Mouse (Mus musculus) cerebral cortex, adult 2 months (tissue): ENCODE measurements around the gene Evl.

ENCODE experiments used
- WGBS: fragments of 180-500 bp; shearing (Covaris S2); methylation state at CpG from one replicate; pipeline ENCODE4 v1.1.7; 2018; 5-methylcytosine and 5-hydroxymethylcytosine counted together

Evl gene

GRCm38 (mm10) chr12:108653358-108654335 lies 99.1 kb downstream of the Evl start:
- WGBS: 80% methylated on average over 11 of the region's 11 CpGs

GRCm38 (mm10) chr12:108657350-108657749 lies 102.8 kb downstream of the Evl start:
- WGBS: 78% methylated on average over 1 of the region's 1 CpGs

GRCm38 (mm10) chr12:108668606-108669235 lies 114.2 kb downstream of the Evl start:
- WGBS: 57% methylated on average over 8 of the region's 8 CpGs

GRCm38 (mm10) chr12:108671541-108671940 lies 117.0 kb downstream of the Evl start:
- WGBS: 100% methylated on average over 2 of the region's 2 CpGs

GRCm38 (mm10) chr12:108672908-108673307 lies 118.4 kb downstream of the Evl start:
- WGBS: 86% methylated on average over 4 of the region's 4 CpGs

GRCm38 (mm10) chr12:108673546-108673945 lies 119.0 kb downstream of the Evl start:
- WGBS: 82% methylated on average over 3 of the region's 3 CpGs

- WGBS: 31% methylated on average over 4 of the region's 4 CpGs
Measured at GRCm38 (mm10) chr12:108674502-108674901, 120.0 kb downstream of the Evl start.

- WGBS: 51% methylated on average over 2 of the region's 2 CpGs
Measured at GRCm38 (mm10) chr12:108674916-108675315, 120.4 kb downstream of the Evl start.

- 52% methylated on average over 8 of the region's 8 CpGs for WGBS
Measured at GRCm38 (mm10) chr12:108675614-108676401, 121.3 kb downstream of the Evl start.

- 88% methylated on average over 5 of the region's 5 CpGs for WGBS
Measured at GRCm38 (mm10) chr12:108677116-108677515, 122.6 kb downstream of the Evl start.

- WGBS: 78% methylated on average over 4 of the region's 4 CpGs
Measured at GRCm38 (mm10) chr12:108678366-108678765, 123.8 kb downstream of the Evl start.

GRCm38 (mm10) chr12:108680861-108681260 lies 126.3 kb downstream of the Evl start:
- WGBS: 90% methylated on average over 8 of the region's 8 CpGs

- WGBS: 54% methylated on average over 13 of the region's 13 CpGs
Measured at GRCm38 (mm10) chr12:108682240-108683023, 127.9 kb downstream of the Evl start.

- 56% methylated on average over 6 of the region's 6 CpGs for WGBS
Measured at GRCm38 (mm10) chr12:108686463-108686862, 131.9 kb downstream of the Evl start.

GRCm38 (mm10) chr12:108686926-108687325 lies 132.4 kb downstream of the Evl start:
- 69% methylated on average over 6 of the region's 6 CpGs for WGBS

- WGBS: 90% methylated on average over 9 of the region's 9 CpGs
Measured at GRCm38 (mm10) chr12:108689167-108689566, 134.6 kb downstream of the Evl start.

- 74% methylated on average over 9 of the region's 9 CpGs for WGBS
Measured at GRCm38 (mm10) chr12:108690529-108690928, 136.0 kb downstream of the Evl start.

- 75% methylated on average over 2 of the region's 2 CpGs for WGBS
Measured at GRCm38 (mm10) chr12:108693592-108693991, 139.1 kb downstream of the Evl start.

- WGBS: 97% methylated on average over 1 of the region's 1 CpGs
Measured at GRCm38 (mm10) chr12:108694223-108694622, 139.7 kb downstream of the Evl start.

- WGBS: 67% methylated on average over 11 of the region's 11 CpGs
Measured at GRCm38 (mm10) chr12:108698697-108699471, 144.4 kb downstream of the Evl start.
